Mouse (Mus musculus) G1E (cell line): ENCODE measurements at regions not wholly inside any gene's neighbourhood (a gene's known extent, or its start where the extent isn't known, plus 50 kb on each side); places are given as distances from the start of the nearest gene placed in this dataset.

Experiments used
- CTCF ChIP-seq: IDR thresholded peaks from 2 replicates; pipeline ENCODE4 v1.5.1; 2012; ENCODE audit warnings: low read depth, low read length, inconsistent platforms, mixed read lengths
- POLR2AphosphoS5 ChIP-seq: IDR thresholded peaks from 2 replicates; pipeline ENCODE4 v1.6.1; 2012; ENCODE audit warnings: low read depth, low read length, inconsistent platforms; ENCODE audit not compliant: insufficient replicate concordance

DNA sequence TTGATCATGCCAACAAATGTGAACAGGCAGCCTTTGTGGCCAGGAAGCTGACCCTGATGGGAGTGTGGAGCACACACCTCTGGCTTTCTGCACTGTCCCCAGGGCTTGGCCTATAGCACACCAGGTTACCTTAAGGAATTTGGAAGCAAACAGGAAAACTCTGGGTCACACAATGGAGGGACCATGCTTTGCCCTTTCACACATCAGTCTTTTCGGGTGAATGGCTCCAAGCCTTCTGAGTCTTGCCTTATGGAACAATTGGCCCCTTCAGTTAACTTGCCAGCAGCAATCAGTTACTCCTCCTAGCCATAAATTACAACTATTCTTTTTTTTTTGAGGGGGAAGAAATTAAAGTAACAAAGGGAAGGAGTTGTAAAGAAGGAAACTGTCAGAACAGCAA, 134.6 kb upstream of the Lrig1 start:
- no peak for TF ChIP-seq CTCF
- TF ChIP-seq POLR2AphosphoS5: no peak
